Mouse (Mus musculus): ENCODE data around the gene Kctd14.
"Not testable (repeated sequence)": the region's sequence is repeated elsewhere in the genome, so short reads cannot be mapped to it uniquely, and the experiment has no call there.

The Kctd14 gene

DNA sequence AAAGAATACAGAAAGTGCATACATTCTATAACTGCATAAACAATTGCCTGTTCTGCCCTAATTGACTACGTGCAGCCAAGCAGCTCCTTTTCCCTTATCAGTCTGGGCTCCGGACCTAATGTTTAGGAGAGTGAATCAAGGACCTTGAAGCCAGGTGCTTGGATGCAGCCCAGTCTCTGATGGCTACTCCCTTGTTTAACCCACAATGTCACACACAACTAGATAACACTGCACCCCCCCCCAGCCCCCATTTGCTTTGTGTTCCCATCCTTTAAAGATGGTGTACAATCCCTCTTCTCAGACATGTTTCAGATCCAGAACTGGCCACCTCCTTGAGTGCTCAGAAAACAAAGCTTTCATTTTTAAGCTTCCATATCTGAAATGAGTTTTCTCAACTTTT lies at the start of gene Kctd14:
Kctd14 (plus strand) TSS at position 301 of the 400 bp plus-strand sequence.
- DNase-seq = not testable (repeated sequence)

GRCm38 (mm10) chr7:97407145-97407544 lies 44.0 kb upstream of the Kctd14 start:
- DNase-seq = no peak

GRCm38 (mm10) chr7:97411106-97411505 lies 40.0 kb upstream of the Kctd14 start:
- DNase-seq = no peak

DNA sequence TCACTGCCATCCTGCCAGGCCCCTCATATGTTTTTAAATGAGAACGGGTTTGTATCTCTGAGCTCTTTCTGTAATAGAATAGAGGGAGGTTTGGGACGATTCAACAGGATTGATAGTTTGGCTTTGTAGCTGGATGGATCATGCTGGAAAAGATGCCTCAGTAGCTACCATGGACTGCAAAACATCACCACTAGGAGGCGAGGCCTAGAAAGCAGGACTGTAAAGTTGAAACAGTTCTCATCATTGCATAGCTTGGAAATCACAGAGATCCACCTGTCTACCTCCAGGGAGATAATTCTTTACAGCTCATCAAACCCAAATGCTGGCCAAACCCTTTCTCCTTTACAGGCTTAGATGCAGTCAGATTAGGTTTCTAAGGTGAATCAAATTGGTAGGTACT lies 39.5 kb upstream of the Kctd14 start:
- DNase-seq = no peak

DNA sequence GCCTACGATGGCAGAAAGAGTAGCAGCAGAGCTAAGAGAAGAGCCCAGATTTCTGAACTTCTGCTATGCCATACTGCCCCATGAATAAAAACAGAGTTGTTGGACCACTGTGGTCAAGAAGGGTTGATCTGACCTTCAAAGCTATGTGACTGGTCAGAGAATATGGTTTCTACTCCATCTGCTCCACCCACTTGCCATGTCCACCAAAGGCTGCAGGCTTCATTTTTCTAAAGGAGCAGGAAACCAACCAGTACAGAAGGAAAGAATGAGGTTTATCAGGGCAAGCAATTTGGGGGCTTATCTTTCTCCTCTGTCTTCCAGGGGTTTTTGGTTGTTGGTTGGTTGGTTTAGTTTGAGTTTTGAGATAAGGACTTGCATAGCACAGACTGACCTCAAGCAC lies 37.1 kb upstream of the Kctd14 start:
- DNase-seq = no peak

GRCm38 (mm10) chr7:97414426-97414825 lies 36.7 kb upstream of the Kctd14 start:
- DNase-seq = peak; percentile 76

DNA sequence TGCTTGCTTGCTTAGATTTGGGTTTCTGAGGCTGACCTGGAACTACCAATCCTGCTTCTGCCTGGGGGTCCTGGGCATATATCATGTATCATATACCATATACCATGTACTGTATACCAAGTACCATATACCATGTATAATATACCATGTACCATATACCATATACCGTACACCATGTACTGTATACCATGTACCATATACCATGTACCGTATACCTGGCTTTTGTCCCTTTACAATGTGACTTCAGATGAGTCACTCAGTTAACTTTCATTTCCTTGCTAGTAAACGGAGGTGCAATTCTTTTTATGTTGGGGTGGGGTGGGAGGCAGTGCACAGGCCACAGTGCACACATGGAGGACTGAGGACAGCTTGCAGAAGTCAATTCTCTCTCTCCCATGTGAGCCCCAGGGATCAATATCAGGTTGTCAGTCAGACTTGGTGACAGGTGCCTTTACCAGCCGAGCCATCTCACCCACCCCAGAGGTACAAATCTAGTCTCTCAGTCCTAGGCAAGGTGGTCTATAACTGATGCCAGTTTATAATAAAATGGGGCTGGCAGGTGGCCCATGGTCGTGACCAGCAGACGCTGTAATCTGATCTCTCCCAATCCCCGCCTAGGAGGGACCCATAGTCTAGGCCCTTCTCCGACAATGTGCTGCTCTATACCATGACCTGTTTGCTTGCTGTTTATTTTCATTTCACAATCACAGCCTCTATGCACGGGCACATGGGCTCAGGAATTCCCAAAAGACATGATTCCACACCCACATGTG lies 36.0 kb upstream of the Kctd14 start:
- no peak for DNase-seq

DNA sequence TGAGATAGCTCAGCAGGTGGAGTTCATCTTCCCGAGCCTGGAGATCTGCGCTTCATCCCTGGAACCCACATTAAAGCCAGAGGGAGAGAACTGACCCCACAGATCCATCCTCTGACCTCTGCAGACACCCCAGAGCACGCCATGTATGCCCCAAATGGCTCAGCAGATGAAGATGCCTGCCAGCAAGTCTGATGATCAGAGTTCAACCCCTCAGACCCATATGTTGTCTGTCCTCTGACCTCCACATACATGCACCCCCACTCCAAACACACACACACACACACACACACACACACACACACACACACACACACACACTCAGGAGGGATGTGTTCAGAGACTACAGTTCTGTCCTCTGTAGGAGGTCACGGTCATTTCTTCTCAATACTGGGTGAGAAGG lies 34.6 kb upstream of the Kctd14 start:
- no peak for DNase-seq

- DNase-seq = peak; percentile 90
These were observed 34.0 kb upstream of the Kctd14 start, which contains the start of gene Thrsp for GRCm38 (mm10) chr7:97416906-97417777. TSS of gene Thrsp (minus strand) at chr7:97417730.

GRCm38 (mm10) chr7:97418717-97419116 lies 32.4 kb upstream of the Kctd14 start:
- DNase-seq = peak; percentile 64

DNA sequence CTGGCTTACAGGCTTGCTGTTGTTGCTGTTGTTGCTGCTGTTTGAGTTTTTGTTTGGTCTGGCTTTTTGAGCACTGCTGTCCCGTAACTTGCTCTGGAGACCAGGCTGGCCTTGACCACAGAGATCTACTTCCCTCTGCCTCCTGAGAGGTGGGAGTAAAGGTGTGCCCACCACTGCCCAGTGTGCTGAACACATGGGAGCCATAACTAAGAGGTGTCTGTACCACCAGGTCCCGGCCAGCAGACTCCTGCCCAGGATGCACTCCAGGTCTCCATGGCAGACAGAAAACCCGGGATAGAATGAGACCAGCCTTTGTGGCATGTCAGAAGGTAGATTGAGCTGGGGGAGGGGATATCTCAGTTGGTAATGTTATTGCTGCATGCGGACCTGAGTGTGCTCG lies 32.0 kb upstream of the Kctd14 start:
- no peak for DNase-seq

DNA sequence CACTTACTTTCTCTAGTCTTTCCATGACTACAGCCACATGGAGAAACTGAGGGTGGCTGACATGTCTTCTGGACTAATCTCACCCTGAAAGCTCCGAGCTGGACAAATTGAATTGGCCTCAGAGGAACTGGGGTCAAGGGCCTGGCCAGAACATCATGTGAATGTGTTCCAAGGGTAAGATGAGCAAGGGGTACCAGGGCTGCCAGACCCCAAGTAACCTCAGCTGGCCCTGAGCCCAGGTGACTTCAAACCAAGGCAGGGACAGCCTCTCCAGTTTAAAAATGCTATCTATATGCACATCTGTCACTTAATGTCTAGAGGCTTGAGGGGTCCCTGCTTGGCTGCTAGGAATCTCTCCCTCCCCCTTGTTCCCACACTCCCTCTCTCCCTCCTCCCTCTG lies 30.7 kb upstream of the Kctd14 start:
- DNase-seq = no peak

DNA sequence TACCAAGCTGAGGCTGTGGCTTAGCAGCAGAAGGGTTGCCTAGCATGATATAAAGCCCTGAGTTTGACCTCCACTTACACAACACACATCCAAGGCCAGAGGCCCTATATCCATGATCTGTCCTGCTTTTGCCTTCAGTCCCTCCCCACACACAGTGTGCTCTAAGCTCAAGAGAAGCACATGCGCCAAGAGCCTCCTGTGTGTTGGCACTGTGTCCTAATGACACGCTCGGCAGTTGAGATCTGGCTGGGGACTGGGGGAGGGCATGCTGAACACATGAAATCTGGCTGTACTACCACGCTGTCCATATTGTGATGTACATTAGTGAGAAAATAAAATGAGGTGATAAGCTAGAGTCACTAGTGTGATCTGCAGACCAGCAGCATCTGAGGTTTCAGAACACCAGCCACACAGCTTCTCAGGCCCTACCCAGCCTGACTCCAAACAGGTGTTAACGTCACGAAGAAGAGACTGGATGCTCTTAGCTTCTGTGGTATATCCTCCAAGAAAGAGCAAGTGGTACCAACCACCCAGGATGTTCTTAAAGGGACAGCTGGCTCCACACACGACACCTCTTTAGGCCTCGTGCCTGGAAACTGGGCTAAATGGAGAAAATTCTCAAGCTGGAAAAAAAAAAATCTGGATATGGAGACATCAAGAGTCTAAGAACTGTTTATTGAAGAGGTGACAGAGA lies 30.0 kb upstream of the Kctd14 start:
- no peak for DNase-seq

DNA sequence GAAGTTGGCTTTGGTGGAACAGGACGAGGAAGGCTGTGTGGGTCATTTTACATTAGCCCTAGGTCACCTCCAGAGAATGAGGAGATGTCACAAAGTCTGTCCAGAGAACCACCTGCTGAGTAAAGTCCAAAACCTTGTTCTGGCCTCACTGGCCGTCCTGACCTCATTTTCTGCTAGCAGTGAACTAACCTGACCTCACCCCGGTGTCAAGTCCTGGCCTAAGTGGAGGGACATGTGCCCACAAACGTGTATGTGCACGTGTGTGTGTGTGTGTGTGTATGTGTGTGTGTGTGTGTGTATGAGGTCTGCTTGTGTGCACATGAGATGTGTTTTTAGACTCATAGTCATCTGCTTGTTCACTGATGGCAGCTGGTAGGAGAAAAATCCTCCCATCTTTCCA lies 27.4 kb upstream of the Kctd14 start:
- peak; percentile 83 for DNase-seq

DNA sequence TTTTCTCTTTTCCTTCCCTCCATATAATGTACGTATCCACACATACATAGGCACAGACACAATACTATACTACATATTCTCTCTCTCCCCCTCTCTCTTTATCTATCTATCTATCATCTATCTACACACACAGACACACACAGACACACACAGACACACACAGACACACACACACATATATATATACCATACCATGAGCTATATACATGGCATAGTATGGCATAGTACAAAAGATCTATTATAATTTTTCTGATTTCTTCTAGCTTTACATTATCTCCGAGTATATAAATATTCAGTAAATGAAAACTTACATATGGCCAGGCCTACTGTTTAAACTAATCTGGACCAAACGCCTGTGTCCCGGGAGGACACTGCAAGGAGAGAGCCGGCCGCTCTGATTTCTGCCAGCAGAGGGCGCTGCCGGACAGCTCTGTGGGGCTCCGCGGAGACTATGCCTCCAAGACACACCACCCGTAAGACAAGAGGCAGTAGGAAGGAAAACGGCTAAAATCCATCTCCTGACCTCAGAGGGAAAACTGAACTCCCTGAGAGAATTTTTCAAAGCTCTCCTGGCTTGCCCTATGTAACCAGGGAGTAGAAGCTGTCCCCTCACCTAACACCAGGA lies 26.4 kb upstream of the Kctd14 start:
- peak; percentile 91 for DNase-seq

- DNase-seq = no peak
These were observed 24.6 kb upstream of the Kctd14 start for GRCm38 (mm10) chr7:97426566-97426965.

DNA sequence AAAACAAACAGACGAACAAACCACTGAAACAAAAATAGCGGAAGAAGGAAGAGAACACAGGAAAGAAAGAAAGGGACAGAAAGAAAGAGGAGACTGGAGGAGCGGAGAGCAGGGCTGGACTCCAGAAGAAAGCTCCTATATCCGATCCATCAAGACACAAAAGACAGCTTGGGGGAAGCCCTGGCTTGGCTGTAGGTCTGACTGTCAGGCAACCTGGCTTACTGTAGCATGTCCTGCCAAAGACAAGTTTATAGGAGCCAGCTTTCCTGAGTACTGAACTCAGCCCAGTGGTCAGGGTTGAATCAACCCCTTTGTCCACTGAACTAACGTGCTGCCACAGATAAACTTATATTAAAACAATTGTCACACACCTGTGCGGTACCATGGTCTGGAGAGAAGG lies 23.8 kb upstream of the Kctd14 start:
- no peak for DNase-seq

DNA sequence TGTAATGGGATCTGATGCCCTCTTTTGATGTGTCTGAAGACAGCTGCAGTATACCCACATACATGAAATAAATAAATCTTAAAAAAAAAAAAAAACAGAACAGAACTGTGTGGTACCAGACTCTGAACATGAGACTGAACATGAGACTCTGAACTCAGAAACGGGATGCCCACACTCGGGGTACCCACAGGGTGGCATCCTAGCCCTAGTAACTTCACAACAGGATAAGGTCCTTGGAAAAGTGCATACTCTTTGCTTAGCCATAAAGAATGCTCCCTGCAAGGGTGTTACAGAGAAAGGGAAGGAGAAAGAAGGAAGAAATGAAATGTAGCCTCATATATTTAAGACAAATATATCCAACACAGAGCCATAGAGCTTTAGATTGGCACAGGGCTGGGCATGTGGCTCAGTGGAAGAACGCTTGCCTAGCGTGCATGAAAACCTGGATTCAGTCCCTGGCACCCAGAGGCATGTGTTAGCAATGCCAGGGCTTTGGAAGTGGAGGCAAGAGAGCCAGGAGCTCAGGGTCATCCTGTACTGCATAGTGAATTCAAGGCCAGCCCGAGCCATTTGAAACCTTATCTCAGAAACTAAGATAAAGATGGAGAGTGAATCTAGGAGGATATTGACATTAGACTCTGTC lies 23.2 kb upstream of the Kctd14 start:
- no peak for DNase-seq

DNA sequence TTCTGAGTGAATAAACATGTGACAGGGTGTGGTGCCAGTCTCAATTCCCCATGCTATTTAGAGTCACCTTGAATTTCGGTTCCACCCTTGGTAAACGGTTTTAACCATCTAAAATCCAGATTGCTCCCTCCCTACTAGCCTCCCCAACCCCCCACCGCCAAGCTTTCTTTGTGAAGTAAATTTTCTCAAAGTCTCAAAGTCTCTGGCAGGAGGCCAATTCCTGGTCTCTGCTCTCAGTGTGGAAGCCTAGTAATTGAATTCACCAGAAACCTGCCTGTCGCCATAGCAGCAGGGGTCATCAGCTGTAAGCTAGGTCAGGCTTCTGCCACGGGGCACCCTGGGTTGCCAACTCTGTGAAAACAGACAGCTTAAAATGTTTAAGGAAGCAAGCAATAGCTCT lies 21.4 kb upstream of the Kctd14 start:
- DNase-seq = peak; percentile 51

DNA sequence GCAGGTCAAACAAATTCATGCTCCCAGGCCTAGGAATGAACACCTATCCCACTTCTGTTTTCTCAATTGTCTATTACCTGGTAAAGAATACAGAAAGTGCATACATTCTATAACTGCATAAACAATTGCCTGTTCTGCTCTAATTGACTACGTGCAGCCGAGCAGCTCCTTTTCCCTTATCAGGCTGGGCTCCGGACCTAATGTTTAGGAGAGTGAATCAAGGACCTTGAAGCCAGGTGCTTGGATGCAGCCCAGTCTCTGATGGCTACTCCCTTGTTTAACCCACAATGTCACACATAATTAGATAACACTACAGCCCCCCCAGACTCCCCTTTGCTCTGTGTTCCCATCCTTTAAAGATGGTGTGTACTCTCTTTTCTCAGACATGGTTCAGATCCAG lies 17.6 kb upstream of the Kctd14 start:
- DNase-seq = not testable (repeated sequence)

DNA sequence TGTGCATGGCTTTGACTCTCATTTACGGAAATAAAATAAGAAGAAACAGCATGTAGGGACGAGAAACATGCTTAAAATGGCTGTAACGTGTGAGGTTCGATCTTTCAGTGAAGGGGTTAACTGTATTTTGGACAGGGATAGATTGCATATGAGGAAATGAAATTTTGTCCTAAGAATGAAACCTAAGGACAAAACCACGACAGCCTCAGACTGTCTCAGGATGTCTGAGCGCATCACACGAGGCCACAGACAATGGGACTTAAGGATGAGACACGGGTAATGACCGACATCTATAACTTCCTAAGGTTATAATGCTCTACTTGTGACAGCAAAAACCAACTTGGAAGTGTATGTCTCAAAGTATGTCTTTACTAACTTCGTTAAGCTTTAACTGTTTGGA lies 16.6 kb upstream of the Kctd14 start:
- no peak for DNase-seq

DNA sequence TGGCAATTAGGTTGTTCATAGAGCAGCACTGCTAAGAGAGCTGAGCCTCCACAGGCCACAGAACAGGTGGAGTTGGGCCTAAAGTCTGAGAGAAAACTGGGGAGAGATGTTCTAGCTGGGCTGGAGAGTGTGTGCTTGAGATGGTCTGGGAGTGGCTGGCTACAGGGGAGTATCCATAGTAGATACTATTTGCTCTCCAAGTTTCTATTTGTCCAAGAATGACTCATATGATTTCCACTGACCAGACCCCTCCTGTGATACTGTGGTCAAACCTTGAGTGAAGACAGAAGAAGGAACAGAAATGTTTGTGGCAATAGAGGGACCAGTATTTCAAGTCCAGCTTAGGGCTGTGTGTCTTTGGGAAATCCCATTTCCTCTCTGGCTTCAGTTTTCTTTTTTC lies 12.1 kb upstream of the Kctd14 start:
- no peak for DNase-seq
